Mouse (Mus musculus): Measurements from ENCODE around the gene Upk3a.

DNA sequence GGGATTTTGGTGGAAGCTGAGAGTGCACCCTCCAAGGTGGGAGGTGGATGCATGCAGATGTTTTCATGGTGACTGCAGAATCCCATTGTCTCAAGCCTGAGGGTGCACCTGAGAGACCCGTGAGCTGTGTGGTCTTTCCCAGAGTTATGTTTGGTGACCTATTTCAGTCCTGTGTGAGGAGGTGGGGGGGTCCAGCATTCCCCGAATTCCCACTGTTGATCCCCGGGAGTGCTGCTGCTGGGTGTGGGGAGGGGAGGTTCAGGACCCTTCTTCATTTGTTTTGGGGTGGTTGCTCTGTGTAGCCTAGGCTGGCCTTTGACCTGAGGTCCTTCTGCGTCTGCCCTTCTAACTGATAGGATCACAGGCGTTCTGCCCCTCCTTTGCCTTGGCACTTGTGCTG, 26.8 kb downstream of the Upk3a start:
- TF ChIP-seq POLR2A (IDR thresholded peaks at IDR 0.05; ENCODE audit: borderline replicate concordance, insufficient read depth, low read length) (no peak), CTCF (IDR thresholded peaks at IDR 0.05; ENCODE audit: borderline replicate concordance, insufficient read depth, low read depth, low read length) (no peak)

Measured in cerebellum, adult 2 months (tissue).